Mouse (Mus musculus) midbrain, embryonic 15.5 days (tissue): ENCODE results near the gene Otub2. TPM values are rescaled to one million over a fixed set of nuclear protein-coding genes. Genes with fewer than 3 reads are reported as not detected.

Experiments
- ATAC-seq: fragments of 200-750 bp; cut with Nextera tagmentation; replicated peaks from 2 replicates; pipeline ENCODE4 v1.8.0; 2017; ENCODE audit warnings: moderate TSS enrichment
- H3K27ac ChIP-seq: fragments of 300-500 bp; sonication (generic); 2 replicates; pipeline ENCODE4 v1.5.1; 2015; ENCODE audit warnings: mild to moderate bottlenecking, inconsistent platforms
- H3K27me3 ChIP-seq: fragments of 300-500 bp; sonication (generic); replicated peaks from 2 replicates; pipeline ENCODE4 v1.6.1; 2015; ENCODE audit warnings: inconsistent platforms
- H3K36me3 ChIP-seq: fragments of 300-500 bp; sonication (generic); replicated peaks from 2 replicates; pipeline ENCODE4 v1.6.1; 2015; ENCODE audit warnings: inconsistent platforms
- H3K4me1 ChIP-seq: fragments of 300-500 bp; sonication (generic); 2 replicates; pipeline ENCODE4 v1.6.1; 2015; ENCODE audit warnings: inconsistent platforms
- H3K4me2 ChIP-seq: fragments of 300-500 bp; sonication (generic); 2 replicates; pipeline ENCODE4 v1.6.1; 2015; ENCODE audit warnings: inconsistent platforms, mild to moderate bottlenecking, moderate library complexity
- H3K4me3 ChIP-seq: fragments of 300-500 bp; sonication (generic); 2 replicates; pipeline ENCODE4 v1.5.1; 2015; ENCODE audit warnings: mild to moderate bottlenecking, inconsistent platforms
- H3K9ac ChIP-seq: fragments of 300-500 bp; sonication (generic); 2 replicates; pipeline ENCODE4 v1.6.1; 2015; ENCODE audit warnings: mild to moderate bottlenecking, inconsistent platforms
- H3K9me3 ChIP-seq: fragments of 300-500 bp; sonication (generic); 2 replicates; pipeline ENCODE4 v1.6.1; 2016; ENCODE audit warnings: inconsistent platforms
- WGBS: fragments of 180-500 bp; shearing (Covaris S2); methylation state at CpG from one replicate; pipeline ENCODE4 v1.1.7; 2015; ENCODE audit warnings: mixed read lengths; 5-methylcytosine and 5-hydroxymethylcytosine counted together
- polyA plus RNA-seq: library from polyadenylated mRNA; unstranded; fragments of >200 nt; fragmentation: Nextera tagmentation; extraction: Ambion mirVana; gene quantifications from 2 replicates; pipeline ENCODE4 v1.2.1, GENCODE M21; 2015

Gene Otub2
- polyA plus RNA-seq, 1 experiment from 2014 or later: 28.4 TPM

DNA sequence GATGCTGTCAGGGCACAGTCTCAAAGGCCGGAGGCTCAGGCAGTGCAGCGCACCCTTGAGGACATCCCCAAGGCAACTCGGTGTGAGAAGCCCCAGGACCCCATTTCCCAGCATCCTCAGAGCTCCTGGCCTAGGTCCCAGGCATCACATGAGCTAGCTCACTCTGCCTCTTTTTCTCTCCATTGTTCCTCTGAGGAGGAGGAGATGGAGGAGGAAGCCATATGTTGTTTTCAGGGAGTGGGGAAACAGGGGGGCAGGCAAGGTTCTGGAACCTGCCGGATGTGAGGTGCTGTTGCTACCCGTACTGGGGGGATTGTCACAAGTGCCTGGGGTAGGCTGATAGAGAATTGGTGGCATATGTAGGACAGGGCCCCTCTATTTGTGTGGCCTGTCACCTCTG lies 12.4 kb upstream of the Otub2 start:
- WGBS: 59% methylated on average over 5 of the region's 5 CpGs
- Histone ChIP-seq H3K9ac (no peak overlapping the region), H3K4me3 (no peak overlapping the region), H3K27me3 (no peaks in the 10 kb centered on the region), H3K27ac (no peak overlapping the region), H3K4me1 (no peaks in the 10 kb centered on the region), H3K9me3 (no peaks in the 10 kb centered on the region), H3K36me3 (no peaks in the 10 kb centered on the region), H3K4me2 (no peak overlapping the region)
- ATAC-seq: 0 out of 2 replicates have a peak, but pooled peaks have one; percentile 20

DNA sequence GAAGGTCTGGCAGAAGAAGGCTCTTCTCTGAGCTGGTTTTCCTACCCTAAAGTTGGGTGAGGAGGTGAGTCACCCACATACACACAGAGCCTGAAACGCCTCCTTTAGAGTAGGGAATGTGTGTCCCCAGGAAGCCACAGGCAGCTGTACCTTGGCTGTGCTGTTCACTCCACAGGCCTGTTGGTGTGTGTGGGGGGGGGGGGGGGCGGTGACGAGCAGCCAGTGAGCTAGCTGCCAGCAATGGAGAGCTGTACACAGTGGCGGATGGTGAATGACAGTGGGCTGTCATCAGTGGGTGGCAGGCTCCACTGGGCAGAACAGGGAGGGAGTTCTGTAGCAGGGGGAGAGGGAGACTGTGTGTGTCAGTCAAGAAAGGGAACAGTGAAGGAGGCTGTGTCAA lies 11.7 kb upstream of the Otub2 start:
- Histone ChIP-seq H3K9me3 (no peaks in the 10 kb centered on the region), H3K27ac (no peak overlapping the region), H3K4me3 (no peak overlapping the region), H3K36me3 (no peaks in the 10 kb centered on the region), H3K27me3 (no peaks in the 10 kb centered on the region), H3K9ac (no peak overlapping the region), H3K4me2 (no peak overlapping the region), H3K4me1 (no peaks in the 10 kb centered on the region)
- 63% methylated on average over 4 of the region's 4 CpGs for WGBS
- ATAC-seq: peak; percentile 63

- no peak for ATAC-seq
- Histone ChIP-seq H3K27ac (no peak overlapping the region), H3K4me1 (no peaks in the 10 kb centered on the region)
Observed at GRCm38 (mm10) chr12:103380226-103380625, 8.3 kb upstream of the Otub2 start.

DNA sequence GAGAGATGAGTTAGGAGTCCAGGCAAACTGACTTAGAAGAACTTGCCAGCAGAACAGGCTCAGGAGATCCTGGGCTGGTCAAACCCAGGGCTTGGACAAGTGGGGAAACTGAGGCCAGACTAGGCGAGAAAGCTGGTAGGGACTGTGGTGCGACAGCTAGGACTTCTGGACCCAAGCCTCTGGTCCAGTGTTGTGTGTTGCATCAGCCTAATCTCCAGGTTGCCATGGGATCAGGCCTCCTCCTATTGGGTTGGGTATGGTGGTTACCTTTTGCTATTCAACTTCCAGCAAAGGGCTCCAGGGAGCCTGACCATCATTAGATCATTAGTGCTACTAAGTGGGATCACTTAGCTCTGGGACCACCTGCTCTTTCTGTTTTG lies 856 bp downstream of the Otub2 start:
- ATAC-seq: 0 out of 2 replicates have a peak, but pooled peaks have one; percentile 2
- no peaks in the 10 kb centered on the region for H3K36me3 ChIP-seq
- no peaks in the 10 kb centered on the region for H3K9me3 ChIP-seq

More at GRCm38 (mm10) chr12:103380226-103380625, 8.3 kb upstream of the Otub2 start:
- 82% methylated on average over 4 of the region's 4 CpGs for WGBS
- no peaks in the 10 kb centered on the region for H3K9me3 ChIP-seq
- H3K36me3 ChIP-seq: no peaks in the 10 kb centered on the region
- H3K27me3 ChIP-seq: no peaks in the 10 kb centered on the region
- H3K4me3 ChIP-seq: no peak overlapping the region
- H3K4me2 ChIP-seq: no peak overlapping the region
- H3K9ac ChIP-seq: no peak overlapping the region

GRCm38 (mm10) chr12:103389982-103390381 lies 1.5 kb downstream of the Otub2 start:
- Histone ChIP-seq H3K4me2 (0 out of 2 replicates have a peak overlapping the region, but pooled peaks have one; percentile 68), H3K36me3 (no peaks in the 10 kb centered on the region), H3K9ac (no peak overlapping the region), H3K4me3 (no peak overlapping the region), H3K9me3 (no peaks in the 10 kb centered on the region), H3K27me3 (no peaks in the 10 kb centered on the region), H3K4me1 (peaks cover 12% of the 10 kb centered on the region), H3K27ac (no peak overlapping the region)
- WGBS: 80% methylated on average over 4 of the region's 4 CpGs
- no peak for ATAC-seq

More for the DNA sequence above, 856 bp downstream of the Otub2 start:
- Histone ChIP-seq H3K9ac (peak overlapping the region; percentile 81), H3K4me2 (peak overlapping the region; percentile 68), H3K27me3 (no peaks in the 10 kb centered on the region), H3K4me3 (peak overlapping the region; percentile 66), H3K27ac (no peak overlapping the region), H3K4me1 (peaks cover 12% of the 10 kb centered on the region)
- 46% methylated on average over 2 of the region's 2 CpGs for WGBS

DNA sequence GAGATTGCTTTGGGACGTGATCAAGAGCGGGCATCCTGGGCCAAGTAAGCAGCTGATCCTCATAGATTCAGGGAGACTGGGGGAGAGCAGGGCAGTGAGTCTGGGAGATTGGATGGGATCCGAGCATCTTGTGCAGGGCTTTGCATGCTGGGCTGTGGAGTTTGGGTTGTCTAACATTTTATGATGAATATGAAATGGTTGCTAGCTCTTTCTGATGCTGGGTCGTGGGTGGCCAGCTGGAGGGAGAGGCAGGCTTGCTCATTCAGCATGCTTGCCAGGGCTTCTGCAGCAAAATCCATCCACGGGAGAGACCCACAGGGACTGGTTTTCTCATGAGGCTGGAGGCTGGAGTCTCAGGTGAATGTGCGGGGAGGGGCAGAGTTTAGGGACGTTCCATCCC lies 2.6 kb downstream of the Otub2 start:
- 88% methylated on average over 7 of the region's 7 CpGs for WGBS
- Histone ChIP-seq H3K4me1 (peaks cover 12% of the 10 kb centered on the region), H3K4me3 (no peak overlapping the region), H3K36me3 (no peaks in the 10 kb centered on the region), H3K27me3 (no peaks in the 10 kb centered on the region), H3K9me3 (no peaks in the 10 kb centered on the region), H3K27ac (no peak overlapping the region), H3K9ac (no peak overlapping the region), H3K4me2 (no peak overlapping the region)
- ATAC-seq: no peak

- Histone ChIP-seq H3K27me3 (no peaks in the 10 kb centered on the region), H3K27ac (no peak overlapping the region), H3K9ac (no peak overlapping the region), H3K4me2 (no peak overlapping the region), H3K4me1 (peaks cover 12% of the 10 kb centered on the region), H3K4me3 (no peak overlapping the region), H3K9me3 (no peaks in the 10 kb centered on the region), H3K36me3 (no peaks in the 10 kb centered on the region)
- ATAC-seq: no peak
- 40% methylated on average over 6 of the region's 6 CpGs for WGBS
Observed at GRCm38 (mm10) chr12:103393528-103393927, 5.0 kb downstream of the Otub2 start.

- no peaks in the 10 kb centered on the region for H3K9me3 ChIP-seq
Observed at GRCm38 (mm10) chr12:103395486-103396275, 7.2 kb downstream of the Otub2 start.

GRCm38 (mm10) chr12:103396751-103397150 lies 8.3 kb downstream of the Otub2 start:
- no peak for ATAC-seq
- H3K9me3 ChIP-seq: no peaks in the 10 kb centered on the region
- H3K4me2 ChIP-seq: no peak overlapping the region
- 76% methylated on average over 7 of the region's 7 CpGs for WGBS
- H3K9ac ChIP-seq: no peak overlapping the region
- no peaks in the 10 kb centered on the region for H3K4me1 ChIP-seq
- no peaks in the 10 kb centered on the region; the same call in 1 of the 2 replicates for H3K36me3 ChIP-seq
- H3K27ac ChIP-seq: no peak overlapping the region
- no peaks in the 10 kb centered on the region for H3K27me3 ChIP-seq
- H3K4me3 ChIP-seq: no peak overlapping the region

More at GRCm38 (mm10) chr12:103395486-103396275, 7.2 kb downstream of the Otub2 start:
- Histone ChIP-seq H3K9ac (no peak overlapping the region), H3K4me2 (no peak overlapping the region), H3K27ac (no peak overlapping the region), H3K4me3 (no peak overlapping the region), H3K36me3 (no peaks in the 10 kb centered on the region), H3K4me1 (no peaks in the 10 kb centered on the region; the same call in 1 of the 2 replicates), H3K27me3 (no peaks in the 10 kb centered on the region)
- no peak for ATAC-seq
- 81% methylated on average over 12 of the region's 12 CpGs for WGBS

DNA sequence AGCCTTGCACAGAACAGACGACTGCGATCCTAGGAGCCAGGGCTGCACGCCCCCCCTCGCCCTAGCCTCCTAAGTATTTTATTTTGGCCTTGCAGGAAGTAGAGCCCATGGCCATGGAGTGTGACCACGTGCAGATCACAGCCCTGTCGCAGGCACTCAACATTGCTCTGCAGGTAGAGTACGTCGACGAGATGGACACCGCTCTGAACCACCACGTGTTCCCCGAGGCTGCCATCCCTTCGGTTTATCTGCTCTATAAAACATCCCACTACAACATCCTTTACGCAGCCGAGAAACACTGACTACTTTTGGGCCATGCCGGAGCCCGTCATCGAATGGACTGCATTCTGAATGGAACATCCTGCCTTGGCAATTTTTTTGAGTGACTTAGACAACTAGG lies 15.6 kb downstream of the Otub2 start:
- no peak for ATAC-seq
- WGBS: 89% methylated on average over 18 of the region's 18 CpGs

DNA sequence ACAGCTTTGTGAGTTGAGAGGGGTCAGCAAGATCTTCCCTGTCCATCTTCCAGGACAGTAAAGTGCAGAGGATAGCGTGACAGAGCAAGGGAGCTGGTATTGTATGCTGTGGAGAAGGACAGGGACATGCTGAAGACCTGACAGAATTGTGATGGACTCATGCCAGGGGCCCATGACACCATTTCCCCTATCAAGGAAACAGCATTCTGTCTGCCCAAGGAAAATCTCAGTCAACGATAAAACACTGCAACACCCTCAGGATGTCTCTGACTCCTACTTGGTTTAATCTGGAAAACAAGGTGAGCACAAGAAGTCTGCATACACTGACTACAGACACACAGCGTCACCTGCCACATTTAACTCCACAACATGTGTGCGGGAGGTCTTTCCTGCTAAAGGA lies 19.2 kb downstream of the Otub2 start, which contains the start of gene 9330161L09Rik:
9330161L09Rik (minus strand) TSS at position 101 of the 400 bp plus-strand sequence.
- H3K27ac ChIP-seq: no peak within 1 kb of the TSS
- 95% methylated on average over 4 of the region's 4 CpGs for WGBS
- H3K4me3 ChIP-seq: no peak within 1 kb of the TSS
- no peak within 1 kb of the TSS for H3K9ac ChIP-seq
- no peak within 1 kb of the TSS for H3K4me2 ChIP-seq
- no peaks in the 10 kb centered on the region for H3K4me1 ChIP-seq
- H3K36me3 ChIP-seq: peaks cover 55% of the 10 kb centered on the region
- H3K27me3 ChIP-seq: no peaks in the 10 kb centered on the region
- H3K9me3 ChIP-seq: no peaks in the 10 kb centered on the region
- ATAC-seq: no peak

More for the DNA sequence above, 15.6 kb downstream of the Otub2 start:
- Histone ChIP-seq H3K4me3 (no peak overlapping the region), H3K27ac (no peak overlapping the region), H3K36me3 (peaks cover 28% of the 10 kb centered on the region), H3K4me1 (no peaks in the 10 kb centered on the region), H3K9me3 (no peaks in the 10 kb centered on the region), H3K9ac (no peak overlapping the region), H3K4me2 (no peak overlapping the region), H3K27me3 (no peaks in the 10 kb centered on the region)

- no peak overlapping the region for H3K27ac ChIP-seq
- H3K9ac ChIP-seq: no peak overlapping the region
- WGBS: 92% methylated on average over 10 of the region's 10 CpGs
- H3K36me3 ChIP-seq: peaks cover 56% of the 10 kb centered on the region
- no peaks in the 10 kb centered on the region for H3K4me1 ChIP-seq
- H3K27me3 ChIP-seq: no peaks in the 10 kb centered on the region
- H3K9me3 ChIP-seq: no peaks in the 10 kb centered on the region
- H3K4me2 ChIP-seq: no peak overlapping the region
- ATAC-seq: no peak
- H3K4me3 ChIP-seq: no peak overlapping the region
Observed at GRCm38 (mm10) chr12:103408144-103408543, 19.7 kb downstream of the Otub2 start.
